Mouse (Mus musculus) myocyte (in vitro differentiated cells): ENCODE measurements around the gene Palld. TPM values are rescaled to one million over a fixed set of nuclear protein-coding genes. Genes with fewer than 3 reads are reported as not detected.

ENCODE experiments used
- H3K27me3 ChIP-seq: one replicate; pipeline ENCODE4 v1.6.1; 2011; ENCODE audit not compliant: control insufficient read depth, insufficient read depth, insufficient read length
- H3K36me3 ChIP-seq: one replicate; pipeline ENCODE4 v1.6.1; 2011; ENCODE audit not compliant: control insufficient read depth, insufficient read depth
- H3K4me2 ChIP-seq: one replicate; pipeline ENCODE4 v1.6.1; 2011; ENCODE audit warnings: low read depth, control low read depth
- H3K4me3 ChIP-seq: one replicate; pipeline ENCODE4 v1.5.1; 2011; ENCODE audit warnings: mild to moderate bottlenecking, control low read depth, moderate library complexity
- H3K79me2 ChIP-seq: one replicate; pipeline ENCODE4 v1.6.1; 2011; ENCODE audit not compliant: control insufficient read depth, insufficient read depth
- H3ac ChIP-seq: one replicate; pipeline ENCODE4 v1.6.1; 2011; ENCODE audit not compliant: control insufficient read depth, insufficient read length
- CEBPB ChIP-seq: IDR thresholded peaks from 2 replicates; pipeline ENCODE4 v1.6.1; 2011; ENCODE audit warnings: mild to moderate bottlenecking, moderate library complexity; ENCODE audit not compliant: poor library complexity, insufficient read depth, severe bottlenecking
- E2F4 ChIP-seq: IDR thresholded peaks from one replicate; pipeline ENCODE4 v1.6.1; 2011; ENCODE audit warnings: mild to moderate bottlenecking, control low read depth, moderate library complexity; ENCODE audit not compliant: insufficient read depth
- MAX ChIP-seq: IDR thresholded peaks from one replicate; pipeline ENCODE4 v1.6.1; 2011; ENCODE audit warnings: low read depth, mild to moderate bottlenecking, control low read depth
- MYOD1 ChIP-seq, 3 experiments: IDR thresholded peaks; one replicate each; pipeline ENCODE4 v1.6.1; 2011; ENCODE audit warnings: control low read depth in 2 of 3, low read depth in 2 of 3, mild to moderate bottlenecking in 2 of 3, moderate library complexity in 1 of 3; ENCODE audit not compliant: insufficient read length in 2 of 3, control insufficient read depth in 1 of 3
- MYOG ChIP-seq, 3 experiments: IDR thresholded peaks; one replicate each; pipeline ENCODE4 v1.6.1; 2011; ENCODE audit warnings: control low read depth in 2 of 3, low read depth in 2 of 3, mild to moderate bottlenecking in 2 of 3; ENCODE audit not compliant: insufficient read length in 2 of 3, control insufficient read depth in 1 of 3, insufficient read depth in 1 of 3
- POLR2A ChIP-seq: IDR thresholded peaks from one replicate; pipeline ENCODE4 v1.6.1; 2011; ENCODE audit warnings: low read depth, mild to moderate bottlenecking, control low read depth, moderate library complexity; ENCODE audit not compliant: insufficient read length
- POLR2AphosphoS2 ChIP-seq: IDR thresholded peaks from one replicate; pipeline ENCODE4 v1.6.1; 2011; ENCODE audit warnings: low read depth, control low read depth; ENCODE audit not compliant: insufficient read length
- REST ChIP-seq: IDR thresholded peaks from one replicate; pipeline ENCODE4 v1.6.1; 2011; ENCODE audit warnings: mild to moderate bottlenecking, control low read depth, moderate library complexity; ENCODE audit not compliant: insufficient read depth, insufficient read length
- SRF ChIP-seq: IDR thresholded peaks from one replicate; pipeline ENCODE4 v1.6.1; 2011; ENCODE audit warnings: low read depth; ENCODE audit not compliant: control insufficient read depth, insufficient read length
- TCF12 ChIP-seq: IDR thresholded peaks from one replicate; pipeline ENCODE4 v1.6.1; 2011; ENCODE audit warnings: mild to moderate bottlenecking, control low read depth; ENCODE audit not compliant: poor library complexity, insufficient read depth, severe bottlenecking
- TCF3 ChIP-seq: IDR thresholded peaks from one replicate; pipeline ENCODE4 v1.6.1; 2011; ENCODE audit warnings: low read depth, control low read depth; ENCODE audit not compliant: insufficient read length
- USF1 ChIP-seq: IDR thresholded peaks from one replicate; pipeline ENCODE4 v1.6.1; 2011; ENCODE audit warnings: low read depth, mild to moderate bottlenecking, control low read depth, moderate library complexity
- polyA plus RNA-seq: library from polyadenylated mRNA; unstranded; fragments of >200 nt; fragmentation: generic; extraction: Trizol; gene quantifications from one replicate; pipeline ENCODE4 v1.2.1, GENCODE M21; 2012; ENCODE audit warnings: missing spikeins

The Palld gene
- polyA plus RNA-seq, 1 experiment: 52.4 TPM

GRCm38 (mm10) chr8:61574526-61574925, 328.0 kb downstream of the Palld start:
- no peak overlapping the region for H3ac ChIP-seq
- no peaks in the 10 kb centered on the region for H3K27me3 ChIP-seq
- H3K4me3 ChIP-seq: no peak overlapping the region
- H3K36me3 ChIP-seq: peaks cover 4% of the 10 kb centered on the region
- peaks cover 25% of the 10 kb centered on the region for H3K79me2 ChIP-seq
- no peak for TF ChIP-seq E2F4
- TF ChIP-seq POLR2A: no peak
- TF ChIP-seq USF1: no peak
- TF ChIP-seq REST: no peak
- no peak for TF ChIP-seq TCF3
- TF ChIP-seq MYOG (IDR thresholded peaks at IDR 0.05; ENCODE audit: control insufficient read depth in 1 of 3, insufficient read depth in 1 of 3, insufficient read length in 2 of 3, low read depth in 2 of 3): no peak
- TF ChIP-seq SRF: no peak
- no peak for TF ChIP-seq POLR2AphosphoS2
- TF ChIP-seq MYOD1 (IDR thresholded peaks at IDR 0.05; ENCODE audit: control insufficient read depth in 1 of 3, insufficient read length in 2 of 3, low read depth in 2 of 3): no peak
- no peak for TF ChIP-seq TCF12
- TF ChIP-seq MAX: no peak
- TF ChIP-seq CEBPB: no peak
- no peak overlapping the region for H3K4me2 ChIP-seq

- Histone ChIP-seq H3ac (no peak overlapping the region), H3K36me3 (peaks cover 4% of the 10 kb centered on the region), H3K4me3 (no peak overlapping the region), H3K4me2 (no peak overlapping the region), H3K79me2 (peaks cover 25% of the 10 kb centered on the region), H3K27me3 (no peaks in the 10 kb centered on the region)
- TF ChIP-seq REST: no peak
- TF ChIP-seq E2F4: no peak
- TF ChIP-seq CEBPB: no peak
- TF ChIP-seq MAX: no peak
- no peak for TF ChIP-seq POLR2A
- no peak for TF ChIP-seq USF1
- TF ChIP-seq MYOD1 (IDR thresholded peaks at IDR 0.05; ENCODE audit: control insufficient read depth in 1 of 3, insufficient read length in 2 of 3, low read depth in 2 of 3): no peak
- TF ChIP-seq SRF: no peak
- no peak for TF ChIP-seq POLR2AphosphoS2
- TF ChIP-seq TCF3: no peak
- TF ChIP-seq MYOG (IDR thresholded peaks at IDR 0.05; ENCODE audit: control insufficient read depth in 1 of 3, insufficient read depth in 1 of 3, insufficient read length in 2 of 3, low read depth in 2 of 3): no peak
- no peak for TF ChIP-seq TCF12
These were observed 329.1 kb downstream of the Palld start for GRCm38 (mm10) chr8:61573179-61573937.

- Histone ChIP-seq H3K4me2 (no peak overlapping the region), H3K4me3 (no peak overlapping the region), H3K27me3 (no peaks in the 10 kb centered on the region), H3K79me2 (peaks cover 28% of the 10 kb centered on the region), H3ac (no peak overlapping the region), H3K36me3 (peaks cover 10% of the 10 kb centered on the region)
- no peak for TF ChIP-seq E2F4
- no peak for TF ChIP-seq POLR2A
- TF ChIP-seq TCF3: no peak
- no peak for TF ChIP-seq POLR2AphosphoS2
- no peak for TF ChIP-seq MAX
- no peak for TF ChIP-seq CEBPB
- TF ChIP-seq MYOG (IDR thresholded peaks at IDR 0.05; ENCODE audit: control insufficient read depth in 1 of 3, insufficient read depth in 1 of 3, insufficient read length in 2 of 3, low read depth in 2 of 3): no peak
- no peak for TF ChIP-seq USF1
- TF ChIP-seq MYOD1 (IDR thresholded peaks at IDR 0.05; ENCODE audit: control insufficient read depth in 1 of 3, insufficient read length in 2 of 3, low read depth in 2 of 3): no peak
- no peak for TF ChIP-seq REST
- no peak for TF ChIP-seq TCF12
- no peak for TF ChIP-seq SRF
These were observed 329.8 kb downstream of the Palld start for GRCm38 (mm10) chr8:61572697-61573096.

GRCm38 (mm10) chr8:61570637-61571036, 331.9 kb downstream of the Palld start:
- Histone ChIP-seq H3K4me3 (no peak overlapping the region), H3K79me2 (peaks cover 32% of the 10 kb centered on the region), H3K4me2 (no peak overlapping the region), H3ac (no peak overlapping the region), H3K36me3 (peaks cover 6% of the 10 kb centered on the region), H3K27me3 (no peaks in the 10 kb centered on the region)
- TF ChIP-seq MYOD1 (IDR thresholded peaks at IDR 0.05; ENCODE audit: control insufficient read depth in 1 of 3, insufficient read length in 2 of 3, low read depth in 2 of 3): no peak
- no peak for TF ChIP-seq TCF3
- TF ChIP-seq REST: no peak
- no peak for TF ChIP-seq CEBPB
- TF ChIP-seq MYOG (IDR thresholded peaks at IDR 0.05; ENCODE audit: control insufficient read depth in 1 of 3, insufficient read depth in 1 of 3, insufficient read length in 2 of 3, low read depth in 2 of 3): no peak
